ENCODE assay signal across 8 mouse cellular contexts in genomic region chr11:98797306-98797705, GRCm38 (mm10). TPM values are rescaled to one million over a fixed set of nuclear protein-coding genes. Genes with fewer than 3 reads are reported as not detected.
A peak's percentile ranks its signal among the peaks of the same experiment; 100 is the strongest.
DNase-seq lines count a peak whose midpoint lies in the region; TF ChIP-seq lines count a peak whose summit lies in the region.

No protein-coding gene starts in this region.

- H3K27me3 ChIP-seq in embryonic facial prominence, embryonic 10.5 days (replicated peaks; ENCODE audit: low read depth, poor library complexity, severe bottlenecking), result no peaks in the 10 kb centered on the region
- H3K27me3 ChIP-seq in hindbrain, embryonic 10.5 days (ENCODE audit: insufficient read depth, poor library complexity, severe bottlenecking), result no peaks in the 10 kb centered on the region

- no peaks in the 10 kb centered on the region for H3K9me3 ChIP-seq in embryonic facial prominence, embryonic 10.5 days
- H3K9me3 ChIP-seq in hindbrain, embryonic 10.5 days, result no peaks in the 10 kb centered on the region

- H3K4me3 ChIP-seq in left cerebral cortex, adult 2 months, result peak overlapping the region; percentile 79
- peak overlapping the region; percentile 100 for H3K4me3 ChIP-seq in embryonic facial prominence, embryonic 10.5 days
- H3K4me3 ChIP-seq in hindbrain, embryonic 10.5 days, result peak overlapping the region; percentile 100

- no peak for TF ChIP-seq CTCF in left cerebral cortex, adult 2 months (IDR thresholded peaks at IDR 0.05)

- intact Hi-C loops in left cerebral cortex, adult 2 months (cut with DNase I), result loop anchor here (5.0 kb wide), 1 partner anchor 40 kb away; the partner anchor contains the start of gene Rapgefl1
- intact Hi-C loops in left cerebral cortex, postnatal 4 days (cut with DNase I), result no loop called here

- H3K27ac ChIP-seq in left cerebral cortex, adult 2 months, result peak overlapping the region; percentile 99
- H3K27ac ChIP-seq in embryonic facial prominence, embryonic 10.5 days (replicated peaks), result peak overlapping the region; percentile 36; the same call in 1 of the 2 replicates
- peak overlapping the region; percentile 100 for H3K27ac ChIP-seq in hindbrain, embryonic 10.5 days

- peaks cover 51% of the 10 kb centered on the region for H3K36me3 ChIP-seq in embryonic facial prominence, embryonic 10.5 days (replicated peaks)
- peaks cover 52% of the 10 kb centered on the region for H3K36me3 ChIP-seq in hindbrain, embryonic 10.5 days

- peaks cover 51% of the 10 kb centered on the region for H3K4me1 ChIP-seq in embryonic facial prominence, embryonic 10.5 days
- H3K4me1 ChIP-seq in hindbrain, embryonic 10.5 days (replicated peaks), result peaks cover 53% of the 10 kb centered on the region

- WGBS in embryonic facial prominence, embryonic 10.5 days, result 22% methylated on average over 5 of the region's 5 CpGs
- 23% methylated on average over 5 of the region's 5 CpGs for WGBS in hindbrain, embryonic 10.5 days

- no peak for DNase-seq in left cerebral cortex, adult 2 months (ENCODE audit: extremely low spot score in 1 of 2, low spot score in 2 of 2)
- no peak for DNase-seq in left cerebral cortex, postnatal 4 days
- DNase-seq in embryonic facial prominence, embryonic 10.5 days (ENCODE audit: low spot score), result no peak
- DNase-seq in hindbrain, embryonic 10.5 days (ENCODE audit: low spot score), result no peak
- peak; percentile 27 to 43 for DNase-seq in lung, postnatal 4 days
- DNase-seq in urinary bladder, adult 18-20 months (ENCODE audit: low spot score in 2 of 2), result no peak
- DNase-seq in layer of hippocampus, adult 11-12 months (ENCODE audit: low spot score), result no peak
- DNase-seq in c-Kit-positive CD71-positive TER-119-positive erythroid progenitor cells, embryonic 14.5 days (ENCODE audit: low spot score), result no peak

RNA-seq across cellular contexts. Expression of gene Msl1, which starts 2.0 kb away (rescaled TPM):
- 100 to 1,000 TPM; 178 to 192 TPM for total RNA-seq in left cerebral cortex, adult 2 months (2021)
- total RNA-seq in left cerebral cortex, postnatal 4 days (2021), result 100 to 1,000 TPM; 163 to 166 TPM
- polyA plus RNA-seq in embryonic facial prominence, embryonic 10.5 days (2016; fragmentation: Nextera tagmentation; extraction: Ambion mirVana), result 23.4 and 23.5 TPM in 2 replicates
- polyA plus RNA-seq in hindbrain, embryonic 10.5 days (2016; fragmentation: Nextera tagmentation; extraction: Ambion mirVana), result 24.4 and 25.2 TPM in 2 replicates

RNA-seq across cellular contexts. Expression of gene Casc3, which starts 7.4 kb away (rescaled TPM):
- 10 to 100 TPM; 53.0 to 57.6 TPM for total RNA-seq in left cerebral cortex, adult 2 months (2021)
- total RNA-seq in left cerebral cortex, postnatal 4 days (2021), result 10 to 100 TPM; 61.0 to 67.1 TPM
- 47.5 and 48.3 TPM in 2 replicates for polyA plus RNA-seq in embryonic facial prominence, embryonic 10.5 days (2016; fragmentation: Nextera tagmentation; extraction: Ambion mirVana)
- 49.5 and 55.9 TPM in 2 replicates for polyA plus RNA-seq in hindbrain, embryonic 10.5 days (2016; fragmentation: Nextera tagmentation; extraction: Ambion mirVana)

RNA-seq across cellular contexts. Expression of gene Nr1d1, which starts 22.2 kb away (rescaled TPM):
- 100 to 1,000 TPM in 1 of 2 experiments, 10 to 100 TPM in 1; 91.9 to 153 TPM for total RNA-seq in left cerebral cortex, adult 2 months (2021)
- 10 to 100 TPM; 31.9 TPM for total RNA-seq in left cerebral cortex, postnatal 4 days (2021)
- 1.1 and 1.8 TPM in 2 replicates for polyA plus RNA-seq in embryonic facial prominence, embryonic 10.5 days (2016; fragmentation: Nextera tagmentation; extraction: Ambion mirVana)
- 1.2 and 1.5 TPM in 2 replicates for polyA plus RNA-seq in hindbrain, embryonic 10.5 days (2016; fragmentation: Nextera tagmentation; extraction: Ambion mirVana)

RNA-seq across cellular contexts. Expression of gene Rapgefl1, which starts 39.3 kb away (rescaled TPM):
- total RNA-seq in left cerebral cortex, adult 2 months (2021), result 100 to 1,000 TPM; 144 to 153 TPM
- total RNA-seq in left cerebral cortex, postnatal 4 days (2021), result 10 to 100 TPM; 87.3 to 91.8 TPM
- polyA plus RNA-seq in embryonic facial prominence, embryonic 10.5 days (2016; fragmentation: Nextera tagmentation; extraction: Ambion mirVana), result 1.4 and 1.8 TPM in 2 replicates
- polyA plus RNA-seq in hindbrain, embryonic 10.5 days (2016; fragmentation: Nextera tagmentation; extraction: Ambion mirVana), result 1.1 and 2.2 TPM in 2 replicates

RNA-seq across cellular contexts. Expression of gene Thra, which starts 56.9 kb away (rescaled TPM):
- total RNA-seq in left cerebral cortex, adult 2 months (2021), result 100 to 1,000 TPM; 730 to 768 TPM
- total RNA-seq in left cerebral cortex, postnatal 4 days (2021), result 1,000 to 10,000 TPM; 1,274 to 1,289 TPM
- 8.8 and 9.1 TPM in 2 replicates for polyA plus RNA-seq in embryonic facial prominence, embryonic 10.5 days (2016; fragmentation: Nextera tagmentation; extraction: Ambion mirVana)
- 12.8 and 22.2 TPM in 2 replicates for polyA plus RNA-seq in hindbrain, embryonic 10.5 days (2016; fragmentation: Nextera tagmentation; extraction: Ambion mirVana)

Comparison
In these comparisons a context has a peak if more than half of its experiments do, and no peak if none do; other contexts are left out.
1. DNase-seq: peak in lung, postnatal 4 days (2 of 2); none in left cerebral cortex, adult 2 months (0 of 2), left cerebral cortex, postnatal 4 days (single experiment), embryonic facial prominence, embryonic 10.5 days (single experiment), hindbrain, embryonic 10.5 days (single experiment), urinary bladder, adult 18-20 months (0 of 2), layer of hippocampus, adult 11-12 months (single experiment) and c-Kit-positive CD71-positive TER-119-positive erythroid progenitor cells, embryonic 14.5 days (single experiment).
2. H3K27ac ChIP-seq: peak in every context shown above with its lines; median percentile 100 in hindbrain, embryonic 10.5 days; 99 in left cerebral cortex, adult 2 months; 36 in embryonic facial prominence, embryonic 10.5 days.
3. Peak in every context shown above with its lines, with median percentiles within 50 percentile points of each other: H3K4me3 ChIP-seq.